Comparison of ENCODE assay signal across 10 mouse cellular contexts in genomic region chr7:58677111-58677805, GRCm38 (mm10). TPM values are rescaled to one million over a fixed set of nuclear protein-coding genes. Genes with fewer than 3 reads are reported as not detected.
A peak's percentile ranks its signal among the peaks of the same experiment; 100 is the strongest.
DNase-seq lines count a peak whose midpoint lies in the region; ATAC-seq and TF ChIP-seq lines count a peak whose summit lies in the region.
"Had no signal": no experiment of that assay in that cellular context is flagged by ENCODE, and none has a peak within 500 bp of the region (broad histone marks: within the 10 kb centered on the region; RNA-seq: fewer than 3 reads in every experiment).

No protein-coding gene starts in this region.

- no peaks in the 10 kb centered on the region for H3K36me3 ChIP-seq in midbrain, postnatal 0 days (ENCODE audit: insufficient read depth, low read length)
- H3K36me3 ChIP-seq in midbrain, embryonic 10.5 days: no peaks in the 10 kb centered on the region
- H3K36me3 ChIP-seq in macrophage (ENCODE audit: inconsistent target): no peaks in the 10 kb centered on the region

- no peak overlapping the region for H3K27ac ChIP-seq in midbrain, postnatal 0 days (ENCODE audit: low read depth, low read length)
- H3K27ac ChIP-seq in midbrain, embryonic 10.5 days (replicated peaks): no peak overlapping the region
- peak overlapping the region; percentile 60 for H3K27ac ChIP-seq in macrophage
- H3K27ac ChIP-seq: liver, embryonic 14.5 days had no signal

- H3K4me2 ChIP-seq in midbrain, postnatal 0 days (ENCODE audit: low read depth, low read length, poor library complexity, severe bottlenecking): no peak overlapping the region

- H3K9ac ChIP-seq in midbrain, postnatal 0 days (replicated peaks; ENCODE audit: low read length, poor library complexity, severe bottlenecking): no peak overlapping the region
- H3K9ac ChIP-seq: liver, embryonic 14.5 days had no signal

- peak; percentile 8; the same call in 1 of the 2 replicates for TF ChIP-seq CTCF in midbrain, postnatal 0 days (IDR thresholded peaks at IDR 0.05)

- no peaks in the 10 kb centered on the region; the same call in 1 of the 2 replicates for H3K79me2 ChIP-seq in macrophage (ENCODE audit: inconsistent target)

- H3K4me3 ChIP-seq in midbrain, postnatal 0 days (ENCODE audit: low read depth, low read length): no peak overlapping the region
- H3K4me3 ChIP-seq in midbrain, embryonic 10.5 days: no peak overlapping the region
- H3K4me3 ChIP-seq in macrophage (ENCODE audit: inconsistent target): no peak overlapping the region
- H3K4me3 ChIP-seq: erythroblast, embryonic 14.5 days had no signal

- no peaks in the 10 kb centered on the region for H3K27me3 ChIP-seq in midbrain, postnatal 0 days (ENCODE audit: insufficient read depth, low read length)
- no peaks in the 10 kb centered on the region for H3K27me3 ChIP-seq in midbrain, embryonic 10.5 days (ENCODE audit: low read depth, poor library complexity, severe bottlenecking)

- no peak for DNase-seq in midbrain, postnatal 0 days (ENCODE audit: low spot score)
- DNase-seq in midbrain, embryonic 10.5 days (ENCODE audit: low spot score): no peak
- DNase-seq in urinary bladder, postnatal 36 days (ENCODE audit: low spot score in 2 of 2): peak; percentile 40 to 69
- DNase-seq in right cerebral cortex, postnatal 25 days: no peak
- no peak for DNase-seq in neural tube, embryonic 10.5 days (ENCODE audit: extremely low spot score, low spot score)
- DNase-seq in c-Kit-positive CD71-positive TER-119-positive erythroid progenitor cells, embryonic 14.5 days (ENCODE audit: low spot score): no peak

- no peaks in the 10 kb centered on the region for H3K4me1 ChIP-seq in midbrain, postnatal 0 days (ENCODE audit: insufficient read depth, low read length)
- no peaks in the 10 kb centered on the region for H3K4me1 ChIP-seq in midbrain, embryonic 10.5 days

- no peaks in the 10 kb centered on the region for H3K9me3 ChIP-seq in midbrain, postnatal 0 days (ENCODE audit: low read length)
- no peaks in the 10 kb centered on the region for H3K9me3 ChIP-seq in midbrain, embryonic 10.5 days (replicated peaks)

- WGBS in midbrain, postnatal 0 days: 75% methylated on average over 5 of the region's 5 CpGs
- 83% methylated on average over 5 of the region's 5 CpGs for WGBS in midbrain, embryonic 10.5 days
- WGBS in macrophage (ENCODE audit: missing documents): 0% methylated on average over 5 of the region's 5 CpGs

- ATAC-seq in midbrain, postnatal 0 days (ENCODE audit: low FRiP score): no peak
- peak; percentile 82 for ATAC-seq in granulocyte monocyte progenitor cell, adult 5-6 weeks (replicated peaks; ENCODE audit: poor library complexity, severe bottlenecking)

RNA-seq across cellular contexts. Expression of gene Atp10a, which starts 21.3 kb away (rescaled TPM):
- total RNA-seq in midbrain, postnatal 0 days (2014; rRNA removed): 5.8 and 8.8 TPM in 2 replicates
- 0.72 and 1.5 TPM in 2 replicates for polyA plus RNA-seq in midbrain, postnatal 0 days (2015; fragmentation: Nextera tagmentation; extraction: Ambion mirVana)
- polyA plus RNA-seq in midbrain, embryonic 10.5 days (2016; fragmentation: Nextera tagmentation; extraction: Ambion mirVana): 1.7 and 1.9 TPM in 2 replicates
- total RNA-seq in granulocyte monocyte progenitor cell, adult 5-6 weeks (2014; fragmentation: Nextera tagmentation): 19.2 and 19.5 TPM in 2 replicates
- total RNA-seq in granulocyte monocyte progenitor cell, adult 5-6 weeks (2017): 20.3 and 25.8 TPM in 2 replicates
- 10 to 100 TPM in 15 of 26 experiments, 1 to 10 TPM in 11; 5.4 to 55.6 (median 13.7) TPM for total RNA-seq in macrophage (2018; cell fraction: chromatin; rRNA removed)
- 10 to 100 TPM in 4 of 26 experiments, 1 to 10 TPM in 22; 1.9 to 15.7 (median 5.9) TPM for total RNA-seq in macrophage (2018; cell fraction: cytosol; rRNA removed)
- total RNA-seq in macrophage (2018; cell fraction: nucleus; rRNA removed): 10 to 100 TPM in 16 of 26 experiments, 1 to 10 TPM in 10; 4.9 to 86.0 (median 19.3) TPM
- 1.7 to 3.0 TPM (median 2.4 TPM) in 3 replicates for polyA plus RNA-seq in macrophage (2018)
- polyA plus RNA-seq: erythroblast, embryonic 14.5 days had no signal

Comparison
In these comparisons a context has a peak if more than half of its experiments do, and no peak if none do; other contexts are left out.
1. DNase-seq: peak in urinary bladder, postnatal 36 days (2 of 2); none in midbrain, postnatal 0 days (single experiment), midbrain, embryonic 10.5 days (single experiment), right cerebral cortex, postnatal 25 days (single experiment), neural tube, embryonic 10.5 days (single experiment) and c-Kit-positive CD71-positive TER-119-positive erythroid progenitor cells, embryonic 14.5 days (single experiment).